ENCODE assay signal across 15 mouse cellular contexts in genomic region chr4:84521562-84521961, GRCm38 (mm10).
"Had no signal": no experiment of that assay in that cellular context is flagged by ENCODE, and none has a peak within 500 bp of the region (broad histone marks: within the 10 kb centered on the region; RNA-seq: fewer than 3 reads in every experiment).

No protein-coding gene starts in this region.

- H3K4me1 ChIP-seq: liver, embryonic 13.5 days had no signal

- H3K27ac ChIP-seq: layer of hippocampus, adult 2 months; left cerebral cortex, adult 2 months; liver, embryonic 13.5 days; stomach, postnatal 0 days had no signal

- H3K4me3 ChIP-seq: layer of hippocampus, adult 2 months; left cerebral cortex, adult 2 months; liver, embryonic 13.5 days had no signal

- DNase-seq: kidney, postnatal 14 days; kidney, postnatal 4 days; layer of hippocampus, adult 9-11 months; layer of hippocampus, postnatal 36 days; liver, embryonic 13.5 days; lung, adult 2 months; lung, postnatal 14 days; lung, postnatal 4 days; midbrain, embryonic 14.5 days; thymus, adult 2 months; thymus, postnatal 14 days; thymus, postnatal 4 days had no signal
